Mouse (Mus musculus) testis, adult 2 months (tissue): ENCODE data around the gene Rack1.

Experiments
- CTCF ChIP-seq: fragments of 200-500 bp; IDR thresholded peaks from 2 replicates; pipeline ENCODE4 v1.5.1; 2012; ENCODE audit warnings: low read depth, mild to moderate bottlenecking, inconsistent platforms, low read length, moderate library complexity; ENCODE audit not compliant: control insufficient read depth, insufficient read depth, insufficient replicate concordance
- POLR2A ChIP-seq: fragments of 200-500 bp; IDR thresholded peaks from 2 replicates; pipeline ENCODE4 v1.6.1; 2012; ENCODE audit warnings: low read depth, mild to moderate bottlenecking, inconsistent platforms, low read length, moderate library complexity; ENCODE audit not compliant: control insufficient read depth

DNA sequence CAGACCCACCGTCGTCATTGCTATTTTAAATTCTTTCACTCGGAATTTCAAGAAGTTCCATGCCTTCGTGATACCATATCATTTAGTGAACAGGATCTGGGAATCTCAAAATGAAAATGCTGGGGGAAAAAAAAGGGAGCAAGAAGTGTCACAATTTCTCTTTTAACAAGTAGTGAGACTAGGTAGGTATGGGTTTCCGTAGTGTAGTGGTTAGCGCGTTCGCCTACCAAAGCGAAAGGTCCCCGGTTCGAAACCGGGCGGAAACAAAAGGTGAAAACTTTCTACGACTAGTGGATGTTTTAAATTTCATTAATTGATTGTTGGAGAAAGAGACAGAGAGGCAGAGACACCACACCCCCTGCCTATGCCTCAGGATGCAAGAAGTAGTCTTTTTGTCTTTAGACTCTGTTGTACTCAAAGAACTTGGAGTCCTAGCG, 23.4 kb downstream of the Rack1 start:
- TF ChIP-seq CTCF (no peak), POLR2A (no peak)
